Mouse (Mus musculus) midbrain, embryonic 14.5 days (tissue): Measurements from ENCODE around the gene Sf3a3. TPM values are rescaled to one million over a fixed set of nuclear protein-coding genes. Genes with fewer than 3 reads are reported as not detected.
A peak's percentile ranks its signal among the peaks of the same experiment; 100 is the strongest.

Source experiments
- ATAC-seq: fragments of 200-750 bp; cut with Nextera tagmentation; 2 replicates; pipeline ENCODE4 v1.8.0; 2017; ENCODE audit warnings: moderate number of reproducible peaks, moderate library complexity; ENCODE audit not compliant: low FRiP score, low TSS enrichment
- DNase-seq: peaks from one replicate; pipeline ENCODE4 v3.0.0-alpha.2; 2015
- H3K27ac ChIP-seq: fragments of 300-500 bp; sonication (generic); replicated peaks from 2 replicates; pipeline ENCODE4 v1.5.1; 2014; ENCODE audit warnings: mild to moderate bottlenecking, low read depth, low read length, moderate library complexity
- H3K27me3 ChIP-seq: fragments of 300-500 bp; sonication (generic); 2 replicates; pipeline ENCODE4 v1.6.1; 2014; ENCODE audit warnings: low read length, control low read depth, mixed read lengths; ENCODE audit not compliant: control insufficient read depth, insufficient read depth
- H3K36me3 ChIP-seq: fragments of 300-500 bp; sonication (generic); 2 replicates; pipeline ENCODE4 v1.6.1; 2014; ENCODE audit warnings: low read length, control low read depth; ENCODE audit not compliant: control insufficient read depth, insufficient read depth
- H3K4me1 ChIP-seq: fragments of 300-500 bp; sonication (generic); 2 replicates; pipeline ENCODE4 v1.6.1; 2014; ENCODE audit warnings: mild to moderate bottlenecking, antibody characterized with exemption, low read length, control low read depth; ENCODE audit not compliant: control insufficient read depth, insufficient read depth
- H3K4me2 ChIP-seq: fragments of 300-500 bp; sonication (generic); 2 replicates; pipeline ENCODE4 v1.6.1; 2014; ENCODE audit warnings: mild to moderate bottlenecking, low read length, moderate library complexity
- H3K4me3 ChIP-seq: fragments of 300-500 bp; sonication (generic); replicated peaks from 2 replicates; pipeline ENCODE4 v1.5.1; 2014; ENCODE audit warnings: low read depth, low read length
- H3K9ac ChIP-seq: fragments of 300-500 bp; sonication (generic); replicated peaks from 2 replicates; pipeline ENCODE4 v1.6.1; 2014; ENCODE audit warnings: mild to moderate bottlenecking, low read length, moderate library complexity
- H3K9me3 ChIP-seq: fragments of 300-500 bp; sonication (generic); 2 replicates; pipeline ENCODE4 v1.6.1; 2016; ENCODE audit warnings: low read length, control low read depth, mixed read lengths; ENCODE audit not compliant: control insufficient read depth
- WGBS: fragments of 180-500 bp; shearing (Covaris S2); extraction: QIAGEN DNeasy Blood & Tissue Kit; methylation state at CpG from one replicate; pipeline ENCODE4 v1.1.7; 2014; 5-methylcytosine and 5-hydroxymethylcytosine counted together
- polyA plus RNA-seq: library from polyadenylated mRNA; unstranded; fragments of >200 nt; fragmentation: Nextera tagmentation; extraction: Ambion mirVana; gene quantifications from 2 replicates; pipeline ENCODE4 v1.2.1, GENCODE M21; 2014

Sf3a3 gene
- polyA plus RNA-seq, 1 experiment from 2014 or later = 116 TPM

GRCm38 (mm10) chr4:124693135-124693894 is 21.3 kb upstream of the Sf3a3 start, which contains the start of gene Utp11:
TSS of gene Utp11 (minus strand) at chr4:124693600.
- WGBS = 1% methylated on average over 43 of the region's 43 CpGs
- peak; percentile 96 for ATAC-seq
- Histone ChIP-seq H3K27me3 (0 out of 2 replicates have a peak, but pooled peaks cover 4% of the 10 kb centered on the region), H3K27ac (peak within 1 kb of the TSS; percentile 46; the same call in 1 of the 2 replicates), H3K36me3 (0 out of 2 replicates have a peak, but pooled peaks cover 3% of the 10 kb centered on the region), H3K4me3 (peak within 1 kb of the TSS; percentile 57), H3K9me3 (no peaks in the 10 kb centered on the region), H3K4me2 (peak within 1 kb of the TSS; percentile 85), H3K9ac (peak within 1 kb of the TSS; percentile 67), H3K4me1 (peaks cover 13% of the 10 kb centered on the region)
- DNase-seq = peak; percentile 95

- Histone ChIP-seq H3K27ac (no peak overlapping the region), H3K9ac (no peak overlapping the region), H3K4me3 (no peak overlapping the region), H3K4me1 (peaks cover 13% of the 10 kb centered on the region), H3K4me2 (no peak overlapping the region), H3K27me3 (0 out of 2 replicates have a peak, but pooled peaks cover 4% of the 10 kb centered on the region), H3K36me3 (0 out of 2 replicates have a peak, but pooled peaks cover 3% of the 10 kb centered on the region), H3K9me3 (no peaks in the 10 kb centered on the region)
- no peak for ATAC-seq
- no peak for DNase-seq
- WGBS = 79% methylated on average over 2 of the region's 2 CpGs
Observed at GRCm38 (mm10) chr4:124694572-124694971, 20.0 kb upstream of the Sf3a3 start.

GRCm38 (mm10) chr4:124695786-124696516 is 18.6 kb upstream of the Sf3a3 start:
- DNase-seq (no peak), ATAC-seq (no peak)
- Histone ChIP-seq H3K9me3 (no peaks in the 10 kb centered on the region), H3K4me3 (no peak overlapping the region), H3K36me3 (0 out of 2 replicates have a peak, but pooled peaks cover 1% of the 10 kb centered on the region), H3K4me1 (peaks cover 20% of the 10 kb centered on the region), H3K9ac (no peak overlapping the region), H3K4me2 (no peak overlapping the region), H3K27ac (no peak overlapping the region), H3K27me3 (peaks cover 7% of the 10 kb centered on the region; the same call in 1 of the 2 replicates)
- 15% methylated on average over 18 of the region's 18 CpGs for WGBS

GRCm38 (mm10) chr4:124699791-124700190 is 14.8 kb upstream of the Sf3a3 start:
- H3K4me3 ChIP-seq = no peak overlapping the region; the same call in 1 of the 2 replicates
- H3K9ac ChIP-seq = peak overlapping the region; percentile 60; the same call in 1 of the 2 replicates
- peaks cover 19% of the 10 kb centered on the region for H3K4me1 ChIP-seq
- H3K36me3 ChIP-seq = no peaks in the 10 kb centered on the region
- H3K27ac ChIP-seq = no peak overlapping the region
- ATAC-seq (no peak), DNase-seq (no peak)
- H3K9me3 ChIP-seq = no peaks in the 10 kb centered on the region
- peak overlapping the region; percentile 99 for H3K4me2 ChIP-seq
- WGBS = 5% methylated on average over 6 of the region's 6 CpGs
- peaks cover 9% of the 10 kb centered on the region; the same call in 1 of the 2 replicates for H3K27me3 ChIP-seq

GRCm38 (mm10) chr4:124700248-124700971 is 14.2 kb upstream of the Sf3a3 start, which contains the start of gene Fhl3:
TSS of gene Fhl3 (plus strand) at chr4:124700701.
- Histone ChIP-seq H3K27ac (no peak within 1 kb of the TSS), H3K9me3 (no peaks in the 10 kb centered on the region), H3K4me1 (peaks cover 19% of the 10 kb centered on the region), H3K4me2 (peak within 1 kb of the TSS; percentile 99), H3K36me3 (no peaks in the 10 kb centered on the region), H3K9ac (peak within 1 kb of the TSS; percentile 60), H3K4me3 (peak within 1 kb of the TSS; percentile 59), H3K27me3 (peaks cover 9% of the 10 kb centered on the region; the same call in 1 of the 2 replicates)
- WGBS = under 1% methylated on average over 50 of the region's 59 CpGs
- ATAC-seq (peak; percentile 27; the same call in 1 of the 2 replicates), DNase-seq (peak; percentile 60)

GRCm38 (mm10) chr4:124701052-124701845 is 13.3 kb upstream of the Sf3a3 start:
- Histone ChIP-seq H3K27ac (no peak overlapping the region), H3K36me3 (no peaks in the 10 kb centered on the region), H3K27me3 (peaks cover 7% of the 10 kb centered on the region; the same call in 1 of the 2 replicates), H3K4me2 (peak overlapping the region; percentile 99), H3K4me1 (peaks cover 19% of the 10 kb centered on the region), H3K9ac (peak overlapping the region; percentile 60), H3K9me3 (no peaks in the 10 kb centered on the region), H3K4me3 (peak overlapping the region; percentile 59)
- WGBS = 4% methylated on average over 22 of the region's 22 CpGs
- ATAC-seq (no peak), DNase-seq (peak; percentile 46)

GRCm38 (mm10) chr4:124701916-124702315 is 12.7 kb upstream of the Sf3a3 start:
- Histone ChIP-seq H3K4me2 (peak overlapping the region; percentile 99), H3K9me3 (no peaks in the 10 kb centered on the region), H3K27ac (no peak overlapping the region), H3K36me3 (no peaks in the 10 kb centered on the region), H3K27me3 (peaks cover 5% of the 10 kb centered on the region; the same call in 1 of the 2 replicates), H3K9ac (0 out of 2 replicates have a peak overlapping the region, but pooled peaks have one; percentile 1), H3K4me3 (no peak overlapping the region; the same call in 1 of the 2 replicates), H3K4me1 (peaks cover 19% of the 10 kb centered on the region)
- ATAC-seq (no peak), DNase-seq (peak; percentile 26)
- 17% methylated on average over 2 of the region's 5 CpGs for WGBS
